Comparison of ENCODE assay signal across 9 mouse cellular contexts in the genomic region with DNA sequence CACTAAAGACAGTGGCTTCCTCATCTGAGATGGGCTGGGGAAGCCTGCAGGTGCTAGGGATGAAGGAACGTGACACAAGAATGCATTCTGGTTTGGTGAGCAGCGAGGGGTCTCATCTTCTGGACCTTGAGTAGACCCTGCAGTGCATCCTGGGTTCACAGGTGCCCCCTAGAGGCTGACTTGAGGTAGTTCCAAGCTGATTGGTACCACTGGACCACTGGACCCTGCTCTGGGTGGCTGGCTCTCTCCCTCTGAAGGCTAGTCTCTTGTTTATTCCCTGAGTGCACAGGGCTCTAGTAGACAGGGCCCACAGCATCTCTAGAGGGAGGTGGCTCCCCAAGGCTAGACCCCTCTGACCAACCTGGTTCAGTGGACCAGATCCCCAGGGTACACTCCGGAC. TPM values are rescaled to one million over a fixed set of nuclear protein-coding genes. Genes with fewer than 3 reads are reported as not detected.
A peak's percentile ranks its signal among the peaks of the same experiment; 100 is the strongest.
DNase-seq lines count a peak whose midpoint lies in the region; ATAC-seq and TF ChIP-seq lines count a peak whose summit lies in the region.
"Had no signal": no experiment of that assay in that cellular context is flagged by ENCODE, and none has a peak within 500 bp of the region (broad histone marks: within the 10 kb centered on the region; RNA-seq: fewer than 3 reads in every experiment).

No protein-coding gene starts in this region.

- no peak overlapping the region for H3K4me3 ChIP-seq in hindbrain, embryonic 13.5 days
- no peak overlapping the region for H3K4me3 ChIP-seq in hindbrain, embryonic 10.5 days
- no peak overlapping the region for H3K4me3 ChIP-seq in ES-Bruce4 (ENCODE audit: low read depth, low read length)
- H3K4me3 ChIP-seq in intestine, embryonic 15.5 days (replicated peaks) = no peak overlapping the region

- 61% methylated on average over 3 of the region's 3 CpGs for WGBS in hindbrain, embryonic 13.5 days
- 62% methylated on average over 3 of the region's 3 CpGs for WGBS in hindbrain, embryonic 10.5 days
- WGBS in intestine, embryonic 15.5 days = 54% methylated on average over 3 of the region's 3 CpGs

- H3K4me1 ChIP-seq in hindbrain, embryonic 13.5 days (replicated peaks) = peaks cover 86% of the 10 kb centered on the region
- H3K4me1 ChIP-seq in hindbrain, embryonic 10.5 days (replicated peaks) = peaks cover 65% of the 10 kb centered on the region
- peaks cover 1% of the 10 kb centered on the region for H3K4me1 ChIP-seq in ES-Bruce4 (ENCODE audit: control insufficient read depth, insufficient read depth, low read length)
- H3K4me1 ChIP-seq in intestine, embryonic 15.5 days (replicated peaks) = peaks cover 43% of the 10 kb centered on the region

- no peaks in the 10 kb centered on the region for H3K27me3 ChIP-seq in hindbrain, embryonic 13.5 days
- H3K27me3 ChIP-seq in hindbrain, embryonic 10.5 days (ENCODE audit: insufficient read depth, poor library complexity, severe bottlenecking) = peaks cover 25% of the 10 kb centered on the region
- H3K27me3 ChIP-seq in ES-Bruce4 (ENCODE audit: control insufficient read depth, insufficient read depth, low read length, poor library complexity, severe bottlenecking) = 0 out of 2 replicates have a peak, but pooled peaks cover under 1% of the 10 kb centered on the region
- no peaks in the 10 kb centered on the region for H3K27me3 ChIP-seq in intestine, embryonic 15.5 days (replicated peaks)

- H3K36me3 ChIP-seq in hindbrain, embryonic 13.5 days = no peaks in the 10 kb centered on the region
- no peaks in the 10 kb centered on the region for H3K36me3 ChIP-seq in hindbrain, embryonic 10.5 days
- no peaks in the 10 kb centered on the region for H3K36me3 ChIP-seq in ES-Bruce4 (ENCODE audit: control insufficient read depth, insufficient read depth, low read length, poor library complexity, severe bottlenecking)
- no peaks in the 10 kb centered on the region for H3K36me3 ChIP-seq in intestine, embryonic 15.5 days

- H3K9ac ChIP-seq in hindbrain, embryonic 13.5 days = no peak overlapping the region
- no peak overlapping the region for H3K9ac ChIP-seq in ES-Bruce4 (ENCODE audit: low read depth, poor library complexity, severe bottlenecking)
- no peak overlapping the region for H3K9ac ChIP-seq in intestine, embryonic 15.5 days

- DNase-seq in hindbrain, embryonic 10.5 days (ENCODE audit: low spot score) = no peak
- peak; percentile 23 to 24 for DNase-seq in B cell, adult 2 months
- no peak for DNase-seq in ovary, postnatal 10 days (ENCODE audit: low spot score)
- DNase-seq in urinary bladder, postnatal 10 days (ENCODE audit: low spot score) = no peak
- DNase-seq: gastrocnemius, postnatal 25 days had no signal

- TF ChIP-seq POLR2A in ES-Bruce4 (IDR thresholded peaks at IDR 0.05; ENCODE audit: insufficient read depth, low read length) = no peak

- H3K9me3 ChIP-seq in hindbrain, embryonic 13.5 days = no peaks in the 10 kb centered on the region
- no peaks in the 10 kb centered on the region for H3K9me3 ChIP-seq in hindbrain, embryonic 10.5 days
- H3K9me3 ChIP-seq in ES-Bruce4 (replicated peaks; ENCODE audit: control insufficient read depth, insufficient read depth, low read length, poor library complexity, severe bottlenecking) = no peaks in the 10 kb centered on the region
- no peaks in the 10 kb centered on the region for H3K9me3 ChIP-seq in intestine, embryonic 15.5 days

- TF ChIP-seq EP300 in ES-Bruce4 (IDR thresholded peaks at IDR 0.05; ENCODE audit: insufficient read depth, low read depth, low read length) = no peak

- peak overlapping the region; percentile 30; the same call in 1 of the 2 replicates for H3K27ac ChIP-seq in hindbrain, embryonic 13.5 days
- H3K27ac ChIP-seq in hindbrain, embryonic 10.5 days = no peak overlapping the region
- H3K27ac ChIP-seq in ES-Bruce4 (ENCODE audit: insufficient read depth, low read length) = no peak overlapping the region
- H3K27ac ChIP-seq in intestine, embryonic 15.5 days = peak overlapping the region; percentile 54

- peak overlapping the region; percentile 72 for H3K4me2 ChIP-seq in hindbrain, embryonic 13.5 days
- H3K4me2 ChIP-seq in intestine, embryonic 15.5 days (replicated peaks) = no peak overlapping the region; the same call in 1 of the 2 replicates

- peak; percentile 86 for TF ChIP-seq CTCF in ES-Bruce4 (IDR thresholded peaks at IDR 0.05; ENCODE audit: low read depth, low read length)

- no peak for ATAC-seq in hindbrain, embryonic 13.5 days (ENCODE audit: low FRiP score)
- no peak for ATAC-seq in intestine, embryonic 15.5 days
- ATAC-seq in activated CD4-positive, CD25-positive, alpha-beta regulatory T cell, adult 4 months = no peak

RNA-seq across cellular contexts. Expression of gene Pxylp1, which starts 6.7 kb away (rescaled TPM):
- 55.7 and 57.4 TPM in 2 replicates for polyA plus RNA-seq in hindbrain, embryonic 13.5 days (2015; fragmentation: Nextera tagmentation; extraction: Ambion mirVana)
- polyA plus RNA-seq in hindbrain, embryonic 10.5 days (2016; fragmentation: Nextera tagmentation; extraction: Ambion mirVana) = 28.5 and 33.1 TPM in 2 replicates
- polyA plus RNA-seq in ES-Bruce4 (2011; ENCODE audit: insufficient read depth, insufficient read length, low read depth, missing spikeins) = 7.1 and 7.2 TPM in 2 replicates
- polyA plus RNA-seq in intestine, embryonic 15.5 days (2015; fragmentation: Nextera tagmentation; extraction: Ambion mirVana) = 37.6 and 41.5 TPM in 2 replicates
- polyA plus RNA-seq in activated CD4-positive, CD25-positive, alpha-beta regulatory T cell, adult 4 months (2017; shearing (Covaris generic)) = 10 to 100 TPM; 10.5 to 11.5 TPM

Comparison
In these comparisons a context has a peak if more than half of its experiments do, and no peak if none do; other contexts are left out.
1. H3K27ac ChIP-seq: peak in hindbrain, embryonic 13.5 days (single experiment) and intestine, embryonic 15.5 days (single experiment); none in hindbrain, embryonic 10.5 days (single experiment) and ES-Bruce4 (single experiment).
2. DNase-seq: peak in B cell, adult 2 months (2 of 2); none in hindbrain, embryonic 10.5 days (single experiment), ovary, postnatal 10 days (single experiment) and urinary bladder, postnatal 10 days (single experiment).